Mouse (Mus musculus) hindbrain, postnatal 0 days (tissue): ENCODE measurements around the gene Gprasp1. TPM values are rescaled to one million over a fixed set of nuclear protein-coding genes. Genes with fewer than 3 reads are reported as not detected.
A peak's percentile ranks its signal among the peaks of the same experiment; 100 is the strongest.
"Not testable (repeated sequence)": the region's sequence is repeated elsewhere in the genome, so short reads cannot be mapped to it uniquely, and the experiment has no call there.

Source experiments
- ATAC-seq: fragments of 200-750 bp; cut with Nextera tagmentation; 2 replicates; pipeline ENCODE4 v1.8.0; 2017; ENCODE audit warnings: mild to moderate bottlenecking, moderate TSS enrichment, moderate library complexity
- DNase-seq: peaks from one replicate; pipeline ENCODE4 v3.0.0-alpha.2; 2015; ENCODE audit warnings: low spot score
- H3K27ac ChIP-seq: fragments of 300-500 bp; sonication (generic); 2 replicates; pipeline ENCODE4 v1.5.1; 2014; ENCODE audit warnings: mild to moderate bottlenecking
- H3K27me3 ChIP-seq: fragments of 300-500 bp; sonication (generic); 2 replicates; pipeline ENCODE4 v1.6.1; 2014; ENCODE audit warnings: low read length, mixed read lengths; ENCODE audit not compliant: insufficient read depth
- H3K36me3 ChIP-seq: fragments of 300-500 bp; sonication (generic); 2 replicates; pipeline ENCODE4 v1.6.1; 2014; ENCODE audit warnings: low read length, mixed read lengths; ENCODE audit not compliant: insufficient read depth
- H3K4me1 ChIP-seq: fragments of 300-500 bp; sonication (generic); 2 replicates; pipeline ENCODE4 v1.6.1; 2014; ENCODE audit warnings: antibody characterized with exemption, low read length, mixed read lengths; ENCODE audit not compliant: insufficient read depth
- H3K4me2 ChIP-seq: fragments of 300-500 bp; sonication (generic); 2 replicates; pipeline ENCODE4 v1.6.1; 2014; ENCODE audit warnings: low read depth, mild to moderate bottlenecking, low read length, moderate library complexity, mixed read lengths
- H3K4me3 ChIP-seq: fragments of 300-500 bp; sonication (generic); 2 replicates; pipeline ENCODE4 v1.5.1; 2014; ENCODE audit warnings: low read length
- H3K9ac ChIP-seq: fragments of 300-500 bp; sonication (generic); replicated peaks from 2 replicates; pipeline ENCODE4 v1.6.1; 2014; ENCODE audit warnings: mild to moderate bottlenecking, low read length, moderate library complexity, mixed read lengths
- H3K9me3 ChIP-seq: fragments of 300-500 bp; sonication (generic); 2 replicates; pipeline ENCODE4 v1.6.1; 2016; ENCODE audit warnings: low read length, mixed read lengths
- CTCF ChIP-seq: IDR thresholded peaks from 2 replicates; pipeline ENCODE4 v1.5.1; 2016; ENCODE audit warnings: antibody characterized with exemption, control low read depth, low read depth
- WGBS: fragments of 180-500 bp; shearing (Covaris S2); extraction: QIAGEN DNeasy Blood & Tissue Kit; methylation state at CpG from one replicate; pipeline ENCODE4 v1.1.7; 2014; 5-methylcytosine and 5-hydroxymethylcytosine counted together
- polyA plus RNA-seq: library from polyadenylated mRNA; unstranded; fragments of >200 nt; fragmentation: Nextera tagmentation; extraction: Ambion mirVana; gene quantifications from 2 replicates; pipeline ENCODE4 v1.2.1, GENCODE M21; 2015
- total RNA-seq: library from RNA; depleted of rRNA; stranded (reverse); fragments of >200 nt; gene quantifications from 2 replicates; pipeline ENCODE4 v1.2.3, GENCODE M21; 2014

The Gprasp1 gene
- total and polyA plus RNA-seq, 2 experiments from 2014 or later: 231 to 272 TPM

GRCm38 (mm10) chrX:135738730-135739520, 3.6 kb upstream of the Gprasp1 start:
- no peak for ATAC-seq
- 90% methylated on average over 2 of the region's 2 CpGs for WGBS

GRCm38 (mm10) chrX:135743056-135743355, 473 bp downstream of the Gprasp1 start:
- peak; percentile 44 for TF ChIP-seq CTCF
- DNase-seq: peak; percentile 30
- ATAC-seq: no peak; the same call in 1 of the 2 replicates

More at GRCm38 (mm10) chrX:135738730-135739520, 3.6 kb upstream of the Gprasp1 start:
- Histone ChIP-seq H3K4me1 (no peaks in the 10 kb centered on the region), H3K4me3 (no peak overlapping the region), H3K4me2 (no peak overlapping the region), H3K9ac (no peak overlapping the region), H3K9me3 (no peaks in the 10 kb centered on the region), H3K27ac (no peak overlapping the region), H3K36me3 (no peaks in the 10 kb centered on the region), H3K27me3 (no peaks in the 10 kb centered on the region)
- no peak for DNase-seq
- TF ChIP-seq CTCF: no peak

GRCm38 (mm10) chrX:135745376-135745775, 2.8 kb downstream of the Gprasp1 start:
- H3K4me2 ChIP-seq, ATAC-seq, H3K4me1 ChIP-seq, H3K9me3 ChIP-seq, H3K27me3 ChIP-seq, H3K27ac ChIP-seq, H3K9ac ChIP-seq, DNase-seq, H3K4me3 ChIP-seq, H3K36me3 ChIP-seq: not testable (repeated sequence)
- 89% methylated on average over 3 of the region's 3 CpGs for WGBS

More at GRCm38 (mm10) chrX:135743056-135743355, 473 bp downstream of the Gprasp1 start:
- Histone ChIP-seq H3K4me1 (no peaks in the 10 kb centered on the region), H3K9ac (peak overlapping the region; percentile 56), H3K9me3 (no peaks in the 10 kb centered on the region), H3K4me3 (peak overlapping the region; percentile 52), H3K4me2 (peak overlapping the region; percentile 53), H3K36me3 (no peaks in the 10 kb centered on the region), H3K27ac (peak overlapping the region; percentile 86), H3K27me3 (no peaks in the 10 kb centered on the region)
- WGBS: 36% methylated on average over 7 of the region's 7 CpGs

- no peaks in the 10 kb centered on the region for H3K4me1 ChIP-seq
- DNase-seq: peak; percentile 81
- H3K27ac ChIP-seq: no peak overlapping the region
- no peak overlapping the region for H3K4me2 ChIP-seq
- no peak overlapping the region for H3K4me3 ChIP-seq
- no peaks in the 10 kb centered on the region for H3K36me3 ChIP-seq
- H3K9ac ChIP-seq: no peak overlapping the region
- TF ChIP-seq CTCF: peak; percentile 75
- no peaks in the 10 kb centered on the region for H3K27me3 ChIP-seq
- peak; percentile 72; the same call in 1 of the 2 replicates for ATAC-seq
- no peaks in the 10 kb centered on the region for H3K9me3 ChIP-seq
- WGBS: 4% methylated on average over 2 of the region's 2 CpGs
These were observed 10.3 kb downstream of the Gprasp1 start for GRCm38 (mm10) chrX:135752832-135753231.

GRCm38 (mm10) chrX:135761707-135762106, 19.2 kb downstream of the Gprasp1 start:
- Histone ChIP-seq H3K9me3 (no peaks in the 10 kb centered on the region), H3K4me2 (no peak overlapping the region), H3K27ac (no peak overlapping the region), H3K36me3 (no peaks in the 10 kb centered on the region), H3K4me1 (no peaks in the 10 kb centered on the region), H3K4me3 (no peak overlapping the region), H3K9ac (no peak overlapping the region), H3K27me3 (no peaks in the 10 kb centered on the region)
- peak; percentile 40 for DNase-seq
- no peak for ATAC-seq
- peak; percentile 64 for TF ChIP-seq CTCF

- no peaks in the 10 kb centered on the region for H3K9me3 ChIP-seq
- H3K27ac ChIP-seq: no peak overlapping the region
- DNase-seq (no peak), ATAC-seq (no peak)
- TF ChIP-seq CTCF: no peak
- no peaks in the 10 kb centered on the region for H3K4me1 ChIP-seq
- H3K27me3 ChIP-seq: no peaks in the 10 kb centered on the region
- WGBS: 80% methylated on average over 3 of the region's 3 CpGs
- no peak overlapping the region for H3K4me3 ChIP-seq
- H3K4me2 ChIP-seq: no peak overlapping the region
- H3K36me3 ChIP-seq: no peaks in the 10 kb centered on the region
- H3K9ac ChIP-seq: no peak overlapping the region
These were observed 25.6 kb downstream of the Gprasp1 start for GRCm38 (mm10) chrX:135768043-135768548.

GRCm38 (mm10) chrX:135768565-135768964, 26.0 kb downstream of the Gprasp1 start:
- H3K4me3 ChIP-seq: no peak overlapping the region
- DNase-seq: no peak
- no peak for ATAC-seq
- H3K9me3 ChIP-seq: no peaks in the 10 kb centered on the region
- TF ChIP-seq CTCF: no peak
- no peaks in the 10 kb centered on the region for H3K36me3 ChIP-seq
- H3K27ac ChIP-seq: no peak overlapping the region
- no peaks in the 10 kb centered on the region for H3K27me3 ChIP-seq
- H3K4me1 ChIP-seq: no peaks in the 10 kb centered on the region
- H3K4me2 ChIP-seq: no peak overlapping the region
- H3K9ac ChIP-seq: no peak overlapping the region
- 79% methylated on average over 2 of the region's 2 CpGs for WGBS
